Mouse (Mus musculus): Measurements from ENCODE around the gene Usp6nl.

DNA sequence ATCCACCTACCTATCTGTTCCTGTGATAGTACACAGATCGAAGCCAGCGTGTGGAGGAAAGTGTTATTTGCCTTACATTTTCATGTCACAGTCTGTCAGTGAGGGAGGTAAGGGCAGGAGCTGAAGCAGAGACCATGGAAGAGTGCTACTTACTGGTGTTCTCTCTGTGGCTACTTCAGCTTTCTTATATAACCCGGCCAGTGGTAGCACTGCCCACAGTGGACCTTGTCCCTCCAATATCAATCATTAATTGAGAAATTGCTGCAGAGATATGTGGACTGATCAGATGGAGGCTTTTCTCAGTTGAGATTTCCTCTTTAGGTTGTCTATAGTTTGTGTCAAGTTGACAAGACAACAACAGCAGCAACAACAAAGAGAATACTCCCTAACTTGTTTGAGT lies 66.7 kb downstream of the Usp6nl start:
- TF ChIP-seq CTCF (IDR thresholded peaks at IDR 0.05; ENCODE audit: extremely low read depth, insufficient read depth, low read length) (no peak), POLR2A (IDR thresholded peaks at IDR 0.05; ENCODE audit: extremely low read depth, insufficient read depth, low read length) (no peak)

Measured in cortical plate, adult 2 months (tissue).